Comparison of ENCODE assay signal across 20 mouse cellular contexts in the genomic region with DNA sequence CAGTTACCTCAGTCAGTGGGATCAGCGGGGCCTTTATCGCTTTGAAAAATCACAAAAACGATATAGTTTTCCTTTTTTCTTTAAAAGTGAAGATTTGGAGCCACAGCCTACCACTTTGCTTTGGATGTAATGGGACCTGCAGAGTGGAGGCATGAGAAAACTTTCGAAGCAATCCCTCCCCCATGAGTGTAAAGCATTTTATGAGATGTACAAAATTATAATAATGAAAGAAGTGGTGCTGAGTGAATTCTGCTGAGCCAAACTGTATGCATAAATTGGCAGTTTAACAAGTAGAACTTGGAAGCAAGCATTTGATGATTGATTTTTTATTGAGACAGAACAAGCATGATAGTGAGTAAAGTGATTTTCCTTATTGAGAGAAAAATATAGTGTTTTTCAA.
DNase-seq lines count a peak whose midpoint lies in the region; ATAC-seq and TF ChIP-seq lines count a peak whose summit lies in the region.
"Had no signal": no experiment of that assay in that cellular context is flagged by ENCODE, and none has a peak within 500 bp of the region (broad histone marks: within the 10 kb centered on the region; RNA-seq: fewer than 3 reads in every experiment).

No protein-coding gene starts in this region.

- no peak overlapping the region for H3K27ac ChIP-seq in forebrain, embryonic 16.5 days (ENCODE audit: low read length)
- H3K27ac ChIP-seq in forebrain, embryonic 10.5 days = no peak overlapping the region
- 0 out of 2 replicates have a peak overlapping the region, but pooled peaks have one; percentile 40 for H3K27ac ChIP-seq in hindbrain, embryonic 10.5 days
- H3K27ac ChIP-seq in hindbrain, embryonic 13.5 days = no peak overlapping the region
- H3K27ac ChIP-seq: embryonic facial prominence, embryonic 13.5 days; embryonic facial prominence, embryonic 15.5 days had no signal

- no peak for TF ChIP-seq POLR2A in brain, embryonic 14.5 days (IDR thresholded peaks at IDR 0.05; ENCODE audit: borderline replicate concordance, extremely low read depth, insufficient read depth, insufficient read length, poor library complexity, severe bottlenecking)

- no peak for DNase-seq in forebrain, embryonic 10.5 days (ENCODE audit: extremely low spot score, low spot score)
- no peak for DNase-seq in hindbrain, embryonic 10.5 days (ENCODE audit: low spot score)
- peak; percentile 29 for DNase-seq in brain, embryonic 14.5 days (ENCODE audit: low read depth)
- DNase-seq: adrenal gland, adult 2 months; adrenal gland, postnatal 10 days; adrenal gland, postnatal 25 days; cerebellum, adult 11 months; cerebellum, adult 18-20 months; cerebellum, adult 8-10 months; cerebellum, adult 9-11 months; cerebellum, postnatal 14 days; cerebellum, postnatal 36 days; embryo, embryonic 11 days had no signal

- no peak overlapping the region for H3K4me2 ChIP-seq in forebrain, embryonic 16.5 days (ENCODE audit: low read length)
- no peak overlapping the region for H3K4me2 ChIP-seq in hindbrain, embryonic 13.5 days
- H3K4me2 ChIP-seq: embryonic facial prominence, embryonic 13.5 days; embryonic facial prominence, embryonic 15.5 days had no signal

- 78% methylated on average over 4 of the region's 4 CpGs for WGBS in forebrain, embryonic 16.5 days
- WGBS in forebrain, embryonic 10.5 days = 85% methylated on average over 4 of the region's 4 CpGs
- 59% methylated on average over 4 of the region's 4 CpGs for WGBS in hindbrain, embryonic 10.5 days
- 69% methylated on average over 4 of the region's 4 CpGs for WGBS in hindbrain, embryonic 13.5 days

- H3K27me3 ChIP-seq in forebrain, embryonic 16.5 days (replicated peaks; ENCODE audit: control insufficient read depth, insufficient read depth, low read length) = no peaks in the 10 kb centered on the region
- no peaks in the 10 kb centered on the region for H3K27me3 ChIP-seq in forebrain, embryonic 10.5 days (ENCODE audit: poor library complexity, severe bottlenecking)
- no peaks in the 10 kb centered on the region for H3K27me3 ChIP-seq in hindbrain, embryonic 10.5 days (ENCODE audit: insufficient read depth, poor library complexity, severe bottlenecking)
- no peaks in the 10 kb centered on the region for H3K27me3 ChIP-seq in hindbrain, embryonic 13.5 days
- H3K27me3 ChIP-seq: embryonic facial prominence, embryonic 13.5 days; embryonic facial prominence, embryonic 15.5 days had no signal

- H3K36me3 ChIP-seq in forebrain, embryonic 16.5 days (ENCODE audit: control insufficient read depth, insufficient read depth) = no peaks in the 10 kb centered on the region
- no peaks in the 10 kb centered on the region for H3K36me3 ChIP-seq in forebrain, embryonic 10.5 days (replicated peaks)
- H3K36me3 ChIP-seq in hindbrain, embryonic 10.5 days = no peaks in the 10 kb centered on the region
- no peaks in the 10 kb centered on the region for H3K36me3 ChIP-seq in hindbrain, embryonic 13.5 days
- H3K36me3 ChIP-seq: embryonic facial prominence, embryonic 13.5 days; embryonic facial prominence, embryonic 15.5 days had no signal

- no peak overlapping the region for H3K9ac ChIP-seq in forebrain, embryonic 16.5 days (replicated peaks; ENCODE audit: low read depth, low read length)
- no peak overlapping the region for H3K9ac ChIP-seq in hindbrain, embryonic 13.5 days
- H3K9ac ChIP-seq: embryonic facial prominence, embryonic 13.5 days; embryonic facial prominence, embryonic 15.5 days had no signal

- no peak for TF ChIP-seq CTCF in brain, embryonic 14.5 days (IDR thresholded peaks at IDR 0.05; ENCODE audit: borderline replicate concordance, extremely low read depth, insufficient read depth, insufficient read length)

- no peaks in the 10 kb centered on the region for H3K9me3 ChIP-seq in forebrain, embryonic 16.5 days (ENCODE audit: control insufficient read depth, low read length)
- 0 out of 2 replicates have a peak, but pooled peaks cover 5% of the 10 kb centered on the region for H3K9me3 ChIP-seq in forebrain, embryonic 10.5 days
- H3K9me3 ChIP-seq in hindbrain, embryonic 10.5 days = no peaks in the 10 kb centered on the region
- no peaks in the 10 kb centered on the region for H3K9me3 ChIP-seq in hindbrain, embryonic 13.5 days
- H3K9me3 ChIP-seq: embryonic facial prominence, embryonic 13.5 days; embryonic facial prominence, embryonic 15.5 days had no signal

- peak; percentile 34 for ATAC-seq in forebrain, embryonic 16.5 days
- ATAC-seq in hindbrain, embryonic 13.5 days (ENCODE audit: low FRiP score) = no peak
- no peak for ATAC-seq in cerebellum, adult (ENCODE audit: insufficient number of reproducible peaks, low FRiP score, low TSS enrichment)
- ATAC-seq: forebrain, embryonic 14.5 days had no signal

- H3K4me3 ChIP-seq in forebrain, embryonic 16.5 days (replicated peaks; ENCODE audit: low read length) = no peak overlapping the region
- H3K4me3 ChIP-seq in forebrain, embryonic 10.5 days = no peak overlapping the region
- H3K4me3 ChIP-seq in hindbrain, embryonic 10.5 days = no peak overlapping the region
- H3K4me3 ChIP-seq in hindbrain, embryonic 13.5 days = no peak overlapping the region
- H3K4me3 ChIP-seq: embryonic facial prominence, embryonic 13.5 days; embryonic facial prominence, embryonic 15.5 days; erythroblast, embryonic 14.5 days had no signal

- H3K4me1 ChIP-seq in forebrain, embryonic 16.5 days (replicated peaks; ENCODE audit: control insufficient read depth, insufficient read depth, low read length) = no peaks in the 10 kb centered on the region; the same call in none of the 2 replicates
- H3K4me1 ChIP-seq in forebrain, embryonic 10.5 days = peaks cover 11% of the 10 kb centered on the region; the same call in 1 of the 2 replicates
- H3K4me1 ChIP-seq in hindbrain, embryonic 10.5 days (replicated peaks) = peaks cover 23% of the 10 kb centered on the region; the same call in 1 of the 2 replicates
- H3K4me1 ChIP-seq in hindbrain, embryonic 13.5 days (replicated peaks) = no peaks in the 10 kb centered on the region
- H3K4me1 ChIP-seq: embryonic facial prominence, embryonic 13.5 days; embryonic facial prominence, embryonic 15.5 days had no signal
